ENCODE assay signal across 15 mouse cellular contexts in the genomic region with DNA sequence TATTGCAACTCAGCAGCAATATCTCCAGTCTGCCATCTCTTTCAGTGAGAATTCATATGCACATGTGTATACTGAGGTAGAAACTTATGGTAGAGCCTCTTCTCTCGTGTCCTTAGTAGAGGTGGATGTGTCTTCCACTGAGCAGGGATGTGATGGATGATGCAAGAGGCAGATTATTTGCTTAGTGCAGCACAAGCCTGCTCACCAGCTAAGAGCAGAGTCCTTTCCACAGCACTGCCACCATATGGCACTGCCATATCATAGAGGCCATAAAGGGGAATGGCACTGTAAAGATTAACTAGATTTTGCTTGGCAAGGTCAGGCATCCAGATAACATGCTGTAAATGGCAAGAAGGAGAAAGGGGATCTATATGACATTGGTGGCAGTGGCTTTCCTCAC.
DNase-seq lines count a peak whose midpoint lies in the region; ATAC-seq and TF ChIP-seq lines count a peak whose summit lies in the region.
"Had no signal": no experiment of that assay in that cellular context is flagged by ENCODE, and none has a peak within 500 bp of the region (broad histone marks: within the 10 kb centered on the region; RNA-seq: fewer than 3 reads in every experiment).

No protein-coding gene starts in this region.

- no peaks in the 10 kb centered on the region for H3K4me1 ChIP-seq in heart, embryonic 11.5 days (ENCODE audit: control insufficient read depth, insufficient read depth, low read length)
- no peaks in the 10 kb centered on the region for H3K4me1 ChIP-seq in heart, adult 2 months (ENCODE audit: control insufficient read depth, insufficient read depth, low read length)
- no peaks in the 10 kb centered on the region for H3K4me1 ChIP-seq in hindbrain, postnatal 0 days (ENCODE audit: insufficient read depth, low read length)
- H3K4me1 ChIP-seq in hindbrain, embryonic 12.5 days = no peaks in the 10 kb centered on the region
- H3K4me1 ChIP-seq in liver, embryonic 16.5 days (ENCODE audit: control insufficient read depth, low read depth, low read length) = no peaks in the 10 kb centered on the region
- no peaks in the 10 kb centered on the region for H3K4me1 ChIP-seq in midbrain, postnatal 0 days (ENCODE audit: insufficient read depth, low read length)
- H3K4me1 ChIP-seq: embryonic facial prominence, embryonic 13.5 days; forebrain, embryonic 12.5 days had no signal

- no peak overlapping the region for H3K9ac ChIP-seq in heart, embryonic 11.5 days (ENCODE audit: low read depth, low read length)
- H3K9ac ChIP-seq in heart, adult 2 months (ENCODE audit: low read depth, low read length) = no peak overlapping the region
- H3K9ac ChIP-seq in hindbrain, postnatal 0 days (replicated peaks; ENCODE audit: low read length) = no peak overlapping the region
- H3K9ac ChIP-seq in hindbrain, embryonic 12.5 days = no peak overlapping the region
- no peak overlapping the region for H3K9ac ChIP-seq in liver, embryonic 16.5 days (ENCODE audit: low read depth, low read length)
- H3K9ac ChIP-seq in midbrain, postnatal 0 days (replicated peaks; ENCODE audit: low read length, poor library complexity, severe bottlenecking) = no peak overlapping the region
- H3K9ac ChIP-seq: embryonic facial prominence, embryonic 13.5 days; forebrain, embryonic 12.5 days; kidney, embryonic 15.5 days; liver, embryonic 14.5 days had no signal

- ATAC-seq in heart, embryonic 11.5 days (replicated peaks; ENCODE audit: insufficient number of reproducible peaks, low FRiP score, low TSS enrichment) = no peak
- ATAC-seq in hindbrain, postnatal 0 days = peak; percentile 30; the same call in 1 of the 2 replicates
- ATAC-seq in hindbrain, embryonic 12.5 days (ENCODE audit: low FRiP score) = no peak
- peak; percentile 20 for ATAC-seq in Patski
- ATAC-seq in liver, embryonic 16.5 days (ENCODE audit: low read depth) = peak; percentile 37; the same call in 1 of the 2 replicates
- no peak for ATAC-seq in midbrain, postnatal 0 days (ENCODE audit: low FRiP score)

- POLR2A ChIA-PET in Patski (lab: Charles Lee) = interaction anchor here (0.5 kb wide), 1 partner anchor 134 kb away, joined by 3 read pairs; a partner anchor contains a TSS

- no peak for TF ChIP-seq EP300 in heart, adult 2 months (IDR thresholded peaks at IDR 0.05; ENCODE audit: insufficient read depth, low read depth, low read length)

- TF ChIP-seq POLR2A in heart, adult 2 months (IDR thresholded peaks at IDR 0.05; ENCODE audit: insufficient read depth, low read depth, low read length) = no peak

- H3K27me3 ChIP-seq in heart, embryonic 11.5 days (ENCODE audit: control insufficient read depth, insufficient read depth, low read length) = no peaks in the 10 kb centered on the region
- no peaks in the 10 kb centered on the region for H3K27me3 ChIP-seq in heart, adult 2 months (ENCODE audit: control insufficient read depth, insufficient read depth, low read length)
- H3K27me3 ChIP-seq in hindbrain, postnatal 0 days (ENCODE audit: insufficient read depth, low read length) = no peaks in the 10 kb centered on the region
- no peaks in the 10 kb centered on the region for H3K27me3 ChIP-seq in hindbrain, embryonic 12.5 days
- H3K27me3 ChIP-seq in Patski = no peaks in the 10 kb centered on the region
- H3K27me3 ChIP-seq in liver, embryonic 16.5 days (ENCODE audit: control insufficient read depth, insufficient read depth, low read depth, low read length) = no peaks in the 10 kb centered on the region
- no peaks in the 10 kb centered on the region for H3K27me3 ChIP-seq in midbrain, postnatal 0 days (ENCODE audit: insufficient read depth, low read length)
- H3K27me3 ChIP-seq: embryonic facial prominence, embryonic 13.5 days; forebrain, embryonic 12.5 days; kidney, embryonic 15.5 days had no signal

- no peak for DNase-seq in heart, adult 2 months
- DNase-seq in hindbrain, postnatal 0 days (ENCODE audit: low spot score) = no peak
- no peak for DNase-seq in Patski (ENCODE audit: low read depth, low spot score)
- DNase-seq in layer of hippocampus, adult 2 months (ENCODE audit: low spot score in 2 of 2) = no peak
- DNase-seq in midbrain, postnatal 0 days (ENCODE audit: low spot score) = no peak
- DNase-seq: B cell, adult 2 months; cerebellum, adult 11 months had no signal

- no peaks in the 10 kb centered on the region for H3K36me3 ChIP-seq in heart, embryonic 11.5 days (ENCODE audit: control insufficient read depth, insufficient read depth, low read length)
- H3K36me3 ChIP-seq in heart, adult 2 months (ENCODE audit: control insufficient read depth, insufficient read depth, low read length) = no peaks in the 10 kb centered on the region
- H3K36me3 ChIP-seq in hindbrain, postnatal 0 days (ENCODE audit: insufficient read depth, low read length) = no peaks in the 10 kb centered on the region
- no peaks in the 10 kb centered on the region for H3K36me3 ChIP-seq in hindbrain, embryonic 12.5 days
- no peaks in the 10 kb centered on the region for H3K36me3 ChIP-seq in liver, embryonic 16.5 days (ENCODE audit: control insufficient read depth, insufficient read depth)
- H3K36me3 ChIP-seq in midbrain, postnatal 0 days (ENCODE audit: insufficient read depth, low read length) = no peaks in the 10 kb centered on the region
- H3K36me3 ChIP-seq: embryonic facial prominence, embryonic 13.5 days; forebrain, embryonic 12.5 days; G1E; kidney, embryonic 15.5 days had no signal

- no peak for TF ChIP-seq CTCF in heart, adult 2 months (IDR thresholded peaks at IDR 0.05)
- no peak for TF ChIP-seq CTCF in hindbrain, postnatal 0 days (IDR thresholded peaks at IDR 0.05; ENCODE audit: low read depth)
- TF ChIP-seq CTCF in Patski (IDR thresholded peaks at IDR 0.05) = no peak
- TF ChIP-seq CTCF in layer of hippocampus, adult 2 months (conservative IDR thresholded peaks at IDR 0.05) = no peak
- no peak for TF ChIP-seq CTCF in midbrain, postnatal 0 days (IDR thresholded peaks at IDR 0.05)

- H3K4me2 ChIP-seq in heart, embryonic 11.5 days = no peak overlapping the region
- no peak overlapping the region for H3K4me2 ChIP-seq in hindbrain, postnatal 0 days (ENCODE audit: low read depth, low read length)
- no peak overlapping the region for H3K4me2 ChIP-seq in hindbrain, embryonic 12.5 days (replicated peaks)
- H3K4me2 ChIP-seq in liver, embryonic 16.5 days (ENCODE audit: low read depth, low read length) = no peak overlapping the region
- H3K4me2 ChIP-seq in midbrain, postnatal 0 days (ENCODE audit: low read depth, low read length, poor library complexity, severe bottlenecking) = no peak overlapping the region
- H3K4me2 ChIP-seq: embryonic facial prominence, embryonic 13.5 days; forebrain, embryonic 12.5 days; kidney, embryonic 15.5 days had no signal

- CTCF ChIA-PET in Patski (lab: Charles Lee) = interaction anchor here (0.7 to 3.0 kb wide), 8 partner anchors 10 to 120 kb away, joined by 3 to 9 read pairs (median 4); no protein-coding TSS in a partner anchor

- 50% methylated on average over 1 of the region's 1 CpGs for WGBS in heart, embryonic 11.5 days (ENCODE audit: insufficient replicate concordance)
- WGBS in heart, adult 2 months = 69% methylated on average over 1 of the region's 1 CpGs
- WGBS in hindbrain, postnatal 0 days = 73% methylated on average over 1 of the region's 1 CpGs
- WGBS in hindbrain, embryonic 12.5 days = 75% methylated on average over 1 of the region's 1 CpGs
- WGBS in liver, embryonic 16.5 days (ENCODE audit: insufficient replicate concordance) = 31% methylated on average over 1 of the region's 1 CpGs
- 76% methylated on average over 1 of the region's 1 CpGs for WGBS in midbrain, postnatal 0 days

- no peak overlapping the region for H3K4me3 ChIP-seq in heart, embryonic 11.5 days (ENCODE audit: low read depth, low read length)
- H3K4me3 ChIP-seq in heart, adult 2 months = no peak overlapping the region
- no peak overlapping the region for H3K4me3 ChIP-seq in hindbrain, postnatal 0 days (ENCODE audit: low read length)
- no peak overlapping the region for H3K4me3 ChIP-seq in hindbrain, embryonic 12.5 days
- H3K4me3 ChIP-seq in liver, embryonic 16.5 days (ENCODE audit: low read depth, low read length) = no peak overlapping the region
- no peak overlapping the region for H3K4me3 ChIP-seq in layer of hippocampus, adult 2 months
- H3K4me3 ChIP-seq in midbrain, postnatal 0 days (ENCODE audit: low read depth, low read length) = no peak overlapping the region
- H3K4me3 ChIP-seq: embryonic facial prominence, embryonic 13.5 days; forebrain, embryonic 12.5 days; kidney, embryonic 15.5 days had no signal

- intact Hi-C loops in heart, adult 2 months (cut with DNase I) = no loop called here

- H3K9me3 ChIP-seq in heart, embryonic 11.5 days (replicated peaks; ENCODE audit: control insufficient read depth, low read length) = no peaks in the 10 kb centered on the region
- no peaks in the 10 kb centered on the region for H3K9me3 ChIP-seq in hindbrain, postnatal 0 days (ENCODE audit: low read length)
- H3K9me3 ChIP-seq in hindbrain, embryonic 12.5 days (replicated peaks) = no peaks in the 10 kb centered on the region
- no peaks in the 10 kb centered on the region for H3K9me3 ChIP-seq in liver, embryonic 16.5 days (replicated peaks; ENCODE audit: control insufficient read depth, low read length)
- no peaks in the 10 kb centered on the region for H3K9me3 ChIP-seq in midbrain, postnatal 0 days (ENCODE audit: low read length)
- H3K9me3 ChIP-seq: embryonic facial prominence, embryonic 13.5 days; forebrain, embryonic 12.5 days; kidney, embryonic 15.5 days had no signal

- H3K79me2 ChIP-seq in heart, adult 2 months (replicated peaks; ENCODE audit: control insufficient read depth, insufficient read depth, low read length) = no peaks in the 10 kb centered on the region

- in situ Hi-C loops in Patski (cut with MboI; ENCODE audit: low pct_unique_long_range_greater_than_20kb) = loop anchor here (25.0 kb wide), 1 partner anchor 116 kb away; a partner anchor contains a TSS

- peak overlapping the region; percentile 36; the same call in 1 of the 2 replicates for H3K27ac ChIP-seq in heart, embryonic 11.5 days (ENCODE audit: low read depth, low read length)
- no peak overlapping the region for H3K27ac ChIP-seq in heart, adult 2 months
- 0 out of 2 replicates have a peak overlapping the region, but pooled peaks have one; percentile 1 for H3K27ac ChIP-seq in hindbrain, postnatal 0 days
- no peak overlapping the region for H3K27ac ChIP-seq in hindbrain, embryonic 12.5 days
- H3K27ac ChIP-seq in liver, embryonic 16.5 days (ENCODE audit: low read length) = no peak overlapping the region
- no peak overlapping the region for H3K27ac ChIP-seq in layer of hippocampus, adult 2 months
- H3K27ac ChIP-seq in midbrain, postnatal 0 days (ENCODE audit: low read depth, low read length) = no peak overlapping the region
- H3K27ac ChIP-seq: embryonic facial prominence, embryonic 13.5 days; forebrain, embryonic 12.5 days; liver, embryonic 14.5 days had no signal

Comparison
In these comparisons a context has a peak if more than half of its experiments do, and no peak if none do; other contexts are left out.
1. ATAC-seq: peak in hindbrain, postnatal 0 days (single experiment), Patski (single experiment) and liver, embryonic 16.5 days (single experiment); none in heart, embryonic 11.5 days (single experiment), hindbrain, embryonic 12.5 days (single experiment) and midbrain, postnatal 0 days (single experiment).
2. H3K27ac ChIP-seq: peak in heart, embryonic 11.5 days (single experiment) and hindbrain, postnatal 0 days (single experiment); none in heart, adult 2 months (single experiment), hindbrain, embryonic 12.5 days (single experiment), liver, embryonic 16.5 days (single experiment), layer of hippocampus, adult 2 months (single experiment) and midbrain, postnatal 0 days (single experiment).